Mouse (Mus musculus): ENCODE measurements at regions not wholly inside any gene's neighbourhood (a gene's known extent, or its start where the extent isn't known, plus 50 kb on each side); places are given as distances from the start of the nearest gene placed in this dataset.

DNA sequence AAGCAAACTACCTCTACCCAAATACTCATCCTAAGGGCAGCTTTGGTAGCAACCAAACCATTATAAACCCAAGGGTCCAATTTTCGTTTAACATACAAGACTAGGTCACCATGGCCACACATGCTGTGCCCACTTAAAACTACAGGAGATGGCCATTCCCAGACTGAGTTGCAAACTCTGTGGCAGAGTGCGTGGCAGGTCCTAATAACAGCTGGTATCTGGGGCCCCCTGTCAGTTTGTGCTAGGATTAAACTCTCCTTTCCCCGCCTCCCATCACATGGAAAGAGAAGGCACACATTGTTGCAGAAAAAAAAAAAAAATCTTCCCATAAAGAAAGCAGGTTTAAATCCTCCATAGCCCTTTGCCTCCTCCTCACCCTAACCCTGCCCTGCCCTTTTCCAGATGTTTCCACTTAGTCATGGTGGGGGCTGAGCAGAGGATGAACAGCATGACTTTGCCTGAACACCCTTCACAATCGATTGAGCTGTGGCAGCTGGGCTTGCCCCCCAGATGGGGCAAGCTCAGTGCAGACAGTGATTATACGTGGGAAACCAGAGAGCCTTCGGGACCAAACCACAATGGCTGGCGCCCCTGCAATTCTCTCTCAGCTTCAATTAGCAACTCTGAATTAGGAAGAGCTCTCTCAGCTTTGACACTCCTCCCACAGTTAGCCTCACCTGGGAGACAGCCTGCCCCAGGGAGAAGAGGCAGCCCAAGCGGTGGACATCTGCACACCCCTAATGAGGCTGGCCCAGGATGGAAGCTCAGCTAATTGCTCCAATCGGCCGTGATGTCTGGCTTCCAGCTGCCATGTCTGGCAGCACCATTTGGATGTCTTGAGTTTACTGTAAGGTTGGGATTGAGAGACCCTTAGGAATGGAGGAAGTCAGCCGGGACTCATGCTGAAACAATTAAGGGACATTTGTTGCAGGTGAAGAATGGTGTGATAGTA lies 365.9 kb downstream of the Tns1 start:
- TF ChIP-seq CTCF (IDR thresholded peaks at IDR 0.05; ENCODE audit: low read depth, low read length), result no peak
- no peak for TF ChIP-seq POLR2A (IDR thresholded peaks at IDR 0.05; ENCODE audit: extremely low read depth, insufficient read depth, low read length)

All from liver, adult 2 months (tissue).